Mouse (Mus musculus): ENCODE results near the gene Dhx15.

- TF ChIP-seq CTCF (IDR thresholded peaks at IDR 0.05; ENCODE audit: control insufficient read depth, insufficient read depth, low read length) (no peak), POLR2A (IDR thresholded peaks at IDR 0.05; ENCODE audit: borderline replicate concordance, control insufficient read depth, low read depth, low read length) (no peak)
Observed at GRCm38 (mm10) chr5:52177326-52177725, 13.0 kb downstream of the Dhx15 start.
